Mouse (Mus musculus) intestine, embryonic 15.5 days (tissue): ENCODE data around the gene Pelp1. TPM values are rescaled to one million over a fixed set of nuclear protein-coding genes. Genes with fewer than 3 reads are reported as not detected.
"Not testable (repeated sequence)": the region's sequence is repeated elsewhere in the genome, so short reads cannot be mapped to it uniquely, and the experiment has no call there.

Source experiments
- ATAC-seq: fragments of 200-750 bp; cut with Nextera tagmentation; 2 replicates; pipeline ENCODE4 v1.8.0; 2017; ENCODE audit warnings: moderate TSS enrichment, moderate library complexity
- H3K27ac ChIP-seq: fragments of 300-500 bp; sonication (generic); 2 replicates; pipeline ENCODE4 v1.5.1; 2015; ENCODE audit warnings: mild to moderate bottlenecking, inconsistent platforms
- H3K27me3 ChIP-seq: fragments of 300-500 bp; sonication (generic); replicated peaks from 2 replicates; pipeline ENCODE4 v1.6.1; 2015; ENCODE audit warnings: inconsistent platforms
- H3K36me3 ChIP-seq: fragments of 300-500 bp; sonication (generic); 2 replicates; pipeline ENCODE4 v1.6.1; 2015; ENCODE audit warnings: inconsistent platforms
- H3K4me1 ChIP-seq: fragments of 300-500 bp; sonication (generic); replicated peaks from 2 replicates; pipeline ENCODE4 v1.6.1; 2015; ENCODE audit warnings: inconsistent platforms
- H3K4me2 ChIP-seq: fragments of 300-500 bp; sonication (generic); replicated peaks from 2 replicates; pipeline ENCODE4 v1.6.1; 2015; ENCODE audit warnings: mild to moderate bottlenecking, inconsistent platforms
- H3K4me3 ChIP-seq: fragments of 300-500 bp; sonication (generic); replicated peaks from 2 replicates; pipeline ENCODE4 v1.5.1; 2015; ENCODE audit warnings: inconsistent platforms
- H3K9ac ChIP-seq: fragments of 300-500 bp; sonication (generic); 2 replicates; pipeline ENCODE4 v1.6.1; 2015; ENCODE audit warnings: inconsistent platforms
- H3K9me3 ChIP-seq: fragments of 300-500 bp; sonication (generic); 2 replicates; pipeline ENCODE4 v1.6.1; 2016; ENCODE audit warnings: inconsistent platforms
- WGBS: fragments of 180-500 bp; shearing (Covaris S2); methylation state at CpG from one replicate; pipeline ENCODE4 v1.1.7; 2015; 5-methylcytosine and 5-hydroxymethylcytosine counted together
- polyA plus RNA-seq: library from polyadenylated mRNA; unstranded; fragments of >200 nt; fragmentation: Nextera tagmentation; extraction: Ambion mirVana; gene quantifications from 2 replicates; pipeline ENCODE4 v1.2.1, GENCODE M21; 2015

Pelp1 gene
- polyA plus RNA-seq, 1 experiment from 2014 or later, result 32.6 TPM

GRCm38 (mm10) chr11:70367701-70368100, 42.1 kb downstream of the Pelp1 start:
- not testable (repeated sequence) for H3K27me3 ChIP-seq, H3K4me3 ChIP-seq, H3K36me3 ChIP-seq, ATAC-seq, H3K4me2 ChIP-seq, H3K9ac ChIP-seq, H3K27ac ChIP-seq, H3K4me1 ChIP-seq, H3K9me3 ChIP-seq
- 74% methylated on average over 6 of the region's 6 CpGs for WGBS

GRCm38 (mm10) chr11:70351868-70352267, 58.0 kb downstream of the Pelp1 start, which contains the start of gene Alox15:
Gene Alox15, minus strand, starts transcription at chr11:70352031.
- ATAC-seq, result peak; percentile 47; the same call in 1 of the 2 replicates
- peaks cover 47% of the 10 kb centered on the region for H3K27me3 ChIP-seq
- H3K4me3 ChIP-seq, result peak within 1 kb of the TSS; percentile 33
- no peak within 1 kb of the TSS for H3K27ac ChIP-seq
- 0 out of 2 replicates have a peak within 1 kb of the TSS, but pooled peaks have one; percentile 13 for H3K9ac ChIP-seq
- 0 out of 2 replicates have a peak, but pooled peaks cover 5% of the 10 kb centered on the region for H3K4me1 ChIP-seq
- H3K9me3 ChIP-seq, result no peaks in the 10 kb centered on the region
- peak within 1 kb of the TSS; percentile 70 for H3K4me2 ChIP-seq
- H3K36me3 ChIP-seq, result no peaks in the 10 kb centered on the region
- WGBS, result under 1% methylated on average over 19 of the region's 19 CpGs

GRCm38 (mm10) chr11:70348630-70349029, 61.2 kb downstream of the Pelp1 start:
- Histone ChIP-seq H3K4me3 (no peak overlapping the region), H3K4me1 (0 out of 2 replicates have a peak, but pooled peaks cover 5% of the 10 kb centered on the region), H3K27me3 (peaks cover 47% of the 10 kb centered on the region), H3K27ac (no peak overlapping the region), H3K36me3 (no peaks in the 10 kb centered on the region), H3K9me3 (no peaks in the 10 kb centered on the region), H3K9ac (no peak overlapping the region), H3K4me2 (no peak overlapping the region)
- WGBS, result 77% methylated on average over 9 of the region's 9 CpGs
- ATAC-seq, result no peak

GRCm38 (mm10) chr11:70347861-70348260, 62.0 kb downstream of the Pelp1 start:
- Histone ChIP-seq H3K9me3 (no peaks in the 10 kb centered on the region), H3K36me3 (no peaks in the 10 kb centered on the region), H3K27ac (no peak overlapping the region), H3K27me3 (peaks cover 40% of the 10 kb centered on the region), H3K4me1 (0 out of 2 replicates have a peak, but pooled peaks cover 5% of the 10 kb centered on the region), H3K9ac (no peak overlapping the region), H3K4me3 (no peak overlapping the region), H3K4me2 (no peak overlapping the region)
- 84% methylated on average over 10 of the region's 10 CpGs for WGBS
- no peak for ATAC-seq

- H3K27me3 ChIP-seq, result peaks cover 18% of the 10 kb centered on the region
- 87% methylated on average over 8 of the region's 8 CpGs for WGBS
- H3K9ac ChIP-seq, result no peak overlapping the region
- H3K4me2 ChIP-seq, result no peak overlapping the region
- no peak for ATAC-seq
- no peaks in the 10 kb centered on the region for H3K36me3 ChIP-seq
- H3K4me1 ChIP-seq, result no peaks in the 10 kb centered on the region
- H3K4me3 ChIP-seq, result no peak overlapping the region
- H3K9me3 ChIP-seq, result no peaks in the 10 kb centered on the region
- no peak overlapping the region for H3K27ac ChIP-seq
These were observed 64.3 kb downstream of the Pelp1 start for GRCm38 (mm10) chr11:70345546-70345945.

GRCm38 (mm10) chr11:70345061-70345460, 64.8 kb downstream of the Pelp1 start:
- no peak overlapping the region for H3K4me2 ChIP-seq
- no peaks in the 10 kb centered on the region for H3K36me3 ChIP-seq
- H3K27me3 ChIP-seq, result peaks cover 13% of the 10 kb centered on the region
- H3K4me1 ChIP-seq, result no peaks in the 10 kb centered on the region
- no peak for ATAC-seq
- H3K4me3 ChIP-seq, result no peak overlapping the region
- H3K9ac ChIP-seq, result no peak overlapping the region
- H3K9me3 ChIP-seq, result no peaks in the 10 kb centered on the region
- WGBS, result 77% methylated on average over 10 of the region's 10 CpGs
- H3K27ac ChIP-seq, result no peak overlapping the region

Other genes starting within 250 kb of the Pelp1 start
- 2.9 and 3.7 TPM in 2 replicates for gene Slc16a11, start 197.3 kb downstream of the Pelp1 start, polyA plus RNA-seq
- gene Slc16a13, start 189.0 kb downstream of the Pelp1 start, polyA plus RNA-seq, result 13.2 and 16.0 TPM in 2 replicates
- gene Bcl6b, start 180.2 kb downstream of the Pelp1 start, polyA plus RNA-seq, result 11.1 and 11.9 TPM in 2 replicates
- 133 and 138 TPM in 2 replicates for gene 0610010K14Rik, start 172.1 kb downstream of the Pelp1 start, polyA plus RNA-seq
- gene Gm21988, start 170.2 kb downstream of the Pelp1 start, polyA plus RNA-seq, result 8.8 and 10.6 TPM in 2 replicates
- 196 and 226 TPM in 2 replicates for gene Rnasek, start 170.2 kb downstream of the Pelp1 start, polyA plus RNA-seq
- gene Alox12, start 154.7 kb downstream of the Pelp1 start, polyA plus RNA-seq, result 2.1 and 2.2 TPM in 2 replicates
- not detected in 2 replicates for gene Alox12e, start 87.4 kb downstream of the Pelp1 start, polyA plus RNA-seq
- gene Alox15, start 58.0 kb downstream of the Pelp1 start, polyA plus RNA-seq, result 0.67 and 0.78 TPM in 2 replicates
- gene Arrb2, start 22.6 kb upstream of the Pelp1 start, polyA plus RNA-seq, result 13.2 and 15.4 TPM in 2 replicates
- 39.9 and 42.4 TPM in 2 replicates for gene Med11, start 41.9 kb upstream of the Pelp1 start, polyA plus RNA-seq
- 0.78 and 1.2 TPM in 2 replicates for gene Zmynd15, start 49.4 kb upstream of the Pelp1 start, polyA plus RNA-seq
- gene Cxcl16, start 50.0 kb upstream of the Pelp1 start, polyA plus RNA-seq, result 8.6 and 10.4 TPM in 2 replicates
- 179 and 192 TPM in 2 replicates for gene Tm4sf5, start 95.2 kb upstream of the Pelp1 start, polyA plus RNA-seq
- gene Vmo1, start 104.6 kb upstream of the Pelp1 start, polyA plus RNA-seq, result 0.60 and 0.80 TPM in 2 replicates
- gene Gltpd2, start 109.2 kb upstream of the Pelp1 start, polyA plus RNA-seq, result 1.5 and 2.2 TPM in 2 replicates
- 646 and 704 TPM in 2 replicates for gene Psmb6, start 115.3 kb upstream of the Pelp1 start, polyA plus RNA-seq
- gene Gm40193, start 122.9 kb upstream of the Pelp1 start, polyA plus RNA-seq, result not detected in 2 replicates
- gene Pld2, start 130.0 kb upstream of the Pelp1 start, polyA plus RNA-seq, result 10.3 and 11.0 TPM in 2 replicates
- 11.8 and 12.7 TPM in 2 replicates for gene Mink1, start 152.8 kb upstream of the Pelp1 start, polyA plus RNA-seq
- not detected in 2 replicates for gene 4930544D05Rik, start 205.8 kb upstream of the Pelp1 start, polyA plus RNA-seq
- gene Chrne, start 209.2 kb upstream of the Pelp1 start, polyA plus RNA-seq, result not detected in 2 replicates
- 0.21 and 0.24 TPM in 2 replicates for gene Gp1ba, start 229.1 kb upstream of the Pelp1 start, polyA plus RNA-seq
- 106 and 107 TPM in 2 replicates for gene Rnf167, start 237.2 kb upstream of the Pelp1 start, polyA plus RNA-seq
- gene Slc25a11, start 237.4 kb upstream of the Pelp1 start, polyA plus RNA-seq, result 171 and 180 TPM in 2 replicates
- gene Pfn1, start 244.6 kb upstream of the Pelp1 start, polyA plus RNA-seq, result 2,127 and 2,325 TPM in 2 replicates
- gene Eno3, start 247.2 kb upstream of the Pelp1 start, polyA plus RNA-seq, result 12.1 and 15.6 TPM in 2 replicates